Mouse (Mus musculus): ENCODE data around the gene Olfr1386. TPM values are rescaled to one million over a fixed set of nuclear protein-coding genes. Genes with fewer than 3 reads are reported as not detected.

Olfr1386 gene
- polyA plus RNA-seq, 1 experiment, result not detected

GRCm38 (mm10) chr11:49518086-49518485 is 53.2 kb downstream of the Olfr1386 start:
- WGBS, result 69% methylated on average over 5 of the region's 5 CpGs
- Histone ChIP-seq H3K4me3 (ENCODE audit: control insufficient read depth, insufficient read depth, low read length) (no peak overlapping the region), H3K4me1 (replicated peaks; ENCODE audit: control insufficient read depth, insufficient read depth, low read length) (no peaks in the 10 kb centered on the region), H3K36me3 (ENCODE audit: control insufficient read depth, insufficient read depth, low read length) (no peaks in the 10 kb centered on the region), H3K27me3 (ENCODE audit: control insufficient read depth, insufficient read depth, low read length) (no peaks in the 10 kb centered on the region), H3K27ac (ENCODE audit: control insufficient read depth, insufficient read depth, low read length) (no peak overlapping the region)
- no peak for DNase-seq
- no peak for TF ChIP-seq POLR2A (IDR thresholded peaks at IDR 0.05; ENCODE audit: control insufficient read depth, extremely low read depth, insufficient read depth, low read length, poor library complexity)
- no peak for TF ChIP-seq CTCF (IDR thresholded peaks at IDR 0.05; ENCODE audit: borderline replicate concordance, control insufficient read depth, extremely low read depth, insufficient read depth, low read length, poor library complexity)

DNA sequence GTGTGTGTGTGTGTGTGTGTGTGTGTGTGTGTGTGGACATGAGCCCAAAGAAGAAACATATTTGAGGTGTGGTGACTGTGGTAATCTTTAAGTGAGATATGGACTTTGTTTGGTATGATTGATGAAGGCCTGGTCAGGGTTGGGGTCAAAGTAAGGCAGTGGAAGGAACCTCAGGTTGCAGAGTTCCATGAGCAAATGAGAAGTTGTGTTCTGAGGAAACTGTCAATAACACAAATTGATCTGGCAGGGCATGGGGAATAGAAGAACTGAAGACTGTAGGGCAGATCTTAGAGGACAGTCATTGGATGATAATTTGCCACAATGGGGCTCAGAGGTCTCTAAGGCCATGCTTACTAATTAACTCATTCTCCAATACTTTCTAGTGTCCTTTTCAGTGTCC is 54.5 kb downstream of the Olfr1386 start, which contains the start of gene Olfr1383:
Olfr1383 (plus strand) TSS at position 301 of the 400 bp plus-strand sequence.
- Histone ChIP-seq H3K4me3 (ENCODE audit: control insufficient read depth, insufficient read depth, low read length) (no peak within 1 kb of the TSS), H3K4me1 (replicated peaks; ENCODE audit: control insufficient read depth, insufficient read depth, low read length) (no peaks in the 10 kb centered on the region), H3K27me3 (ENCODE audit: control insufficient read depth, insufficient read depth, low read length) (no peaks in the 10 kb centered on the region), H3K36me3 (ENCODE audit: control insufficient read depth, insufficient read depth, low read length) (no peaks in the 10 kb centered on the region), H3K27ac (ENCODE audit: control insufficient read depth, insufficient read depth, low read length) (no peak within 1 kb of the TSS)
- DNase-seq, result no peak
- no peak for TF ChIP-seq POLR2A (IDR thresholded peaks at IDR 0.05; ENCODE audit: control insufficient read depth, extremely low read depth, insufficient read depth, low read length, poor library complexity)
- TF ChIP-seq CTCF (IDR thresholded peaks at IDR 0.05; ENCODE audit: borderline replicate concordance, control insufficient read depth, extremely low read depth, insufficient read depth, low read length, poor library complexity), result no peak

Other genes with a start within 250 kb of the Olfr1386 start
- gene Mgat1, start 220.9 kb upstream of the Olfr1386 start, polyA plus RNA-seq (2012; rRNA removed), result 336 and 378 TPM in 2 replicates
- gene Olfr1393, start 186.7 kb upstream of the Olfr1386 start, polyA plus RNA-seq (2012; rRNA removed), result 0.40 and 0.41 TPM in 2 replicates
- 0.13 and 0.15 TPM in 2 replicates for gene Olfr1392, start 179.8 kb upstream of the Olfr1386 start, polyA plus RNA-seq (2012; rRNA removed)
- gene Olfr10, start 160.3 kb upstream of the Olfr1386 start, polyA plus RNA-seq (2012; rRNA removed), result not detected in 2 replicates
- gene Olfr1391, start 142.3 kb upstream of the Olfr1386 start, polyA plus RNA-seq (2012; rRNA removed), result not detected in 2 replicates
- gene Olfr1390, start 129.9 kb upstream of the Olfr1386 start, polyA plus RNA-seq (2012; rRNA removed), result not detected in 2 replicates
- not detected in 2 replicates for gene Olfr1389, start 42.0 kb upstream of the Olfr1386 start, polyA plus RNA-seq (2012; rRNA removed)
- gene Olfr1388, start 28.4 kb upstream of the Olfr1386 start, polyA plus RNA-seq (2012; rRNA removed), result 0.14 and 0.22 TPM in 2 replicates
- gene Olfr1387, start 9.7 kb upstream of the Olfr1386 start, polyA plus RNA-seq (2012; rRNA removed), result not detected in 2 replicates
- gene Olfr1385, start 24.0 kb downstream of the Olfr1386 start, polyA plus RNA-seq (2012; rRNA removed), result not detected in 2 replicates
- not detected in 2 replicates for gene Olfr1384, start 41.7 kb downstream of the Olfr1386 start, polyA plus RNA-seq (2012; rRNA removed)
- not detected in 2 replicates for gene Olfr1383, start 54.6 kb downstream of the Olfr1386 start, polyA plus RNA-seq (2012; rRNA removed)
- gene Olfr1382, start 63.2 kb downstream of the Olfr1386 start, polyA plus RNA-seq (2012; rRNA removed), result not detected in 2 replicates
- gene Olfr1381, start 78.4 kb downstream of the Olfr1386 start, polyA plus RNA-seq (2012; rRNA removed), result not detected in 2 replicates
- gene Olfr1380, start 91.8 kb downstream of the Olfr1386 start, polyA plus RNA-seq (2012; rRNA removed), result not detected in 2 replicates
- gene Flt4, start 144.2 kb downstream of the Olfr1386 start, polyA plus RNA-seq (2012; rRNA removed), result 1.2 and 1.4 TPM in 2 replicates
- gene Scgb3a1, start 198.6 kb downstream of the Olfr1386 start, polyA plus RNA-seq (2012; rRNA removed), result 3.0 and 7.8 TPM in 2 replicates
- 40.3 and 44.2 TPM in 2 replicates for gene Cnot6, start 247.7 kb downstream of the Olfr1386 start, polyA plus RNA-seq (2012; rRNA removed)